Mouse (Mus musculus) yolk sac, embryonic 10.5 days (tissue): ENCODE measurements at regions not wholly inside any gene's neighbourhood (a gene's known extent, or its start where the extent isn't known, plus 50 kb on each side); places are given as distances from the start of the nearest gene placed in this dataset.

Source experiments
- DNase-seq: peaks from one replicate; pipeline ENCODE4 v3.0.0-alpha.2; 2017; ENCODE audit warnings: low spot score

GRCm38 (mm10) chr10:92333869-92334268, 388.4 kb downstream of the Nedd1 start:
- no peak for DNase-seq

GRCm38 (mm10) chr10:92333042-92333774, 389.0 kb downstream of the Nedd1 start:
- DNase-seq, result no peak

- no peak for DNase-seq
Measured at GRCm38 (mm10) chr10:92330150-92330549, 392.1 kb downstream of the Nedd1 start.

GRCm38 (mm10) chr10:92329661-92330060, 392.6 kb downstream of the Nedd1 start:
- DNase-seq, result no peak

- no peak for DNase-seq
Measured at GRCm38 (mm10) chr10:92325284-92325989, 396.8 kb downstream of the Nedd1 start.

- no peak for DNase-seq
Measured at GRCm38 (mm10) chr10:92314606-92315005, 407.6 kb downstream of the Nedd1 start.

- DNase-seq, result no peak
Measured at GRCm38 (mm10) chr10:92312278-92312677, 409.9 kb downstream of the Nedd1 start.

- DNase-seq, result no peak
Measured at GRCm38 (mm10) chr10:92308643-92309042, 413.6 kb downstream of the Nedd1 start.

GRCm38 (mm10) chr10:92307861-92308260, 414.4 kb downstream of the Nedd1 start:
- DNase-seq, result no peak

- no peak for DNase-seq
Measured at GRCm38 (mm10) chr10:92298693-92299092, 423.5 kb downstream of the Nedd1 start.

GRCm38 (mm10) chr10:92296837-92297236, 425.4 kb downstream of the Nedd1 start:
- DNase-seq, result no peak

- no peak for DNase-seq
Measured at GRCm38 (mm10) chr10:92296303-92296702, 425.9 kb downstream of the Nedd1 start.

- DNase-seq, result no peak
Measured at GRCm38 (mm10) chr10:92293261-92293660, 429.0 kb downstream of the Nedd1 start.

GRCm38 (mm10) chr10:92289230-92289629, 433.0 kb downstream of the Nedd1 start:
- no peak for DNase-seq

- DNase-seq, result no peak
Measured at GRCm38 (mm10) chr10:92284231-92284630, 438.0 kb downstream of the Nedd1 start.

GRCm38 (mm10) chr10:92277981-92278380, 444.2 kb downstream of the Nedd1 start:
- DNase-seq, result peak; percentile 71

- DNase-seq, result no peak
Measured at GRCm38 (mm10) chr10:92257815-92258214, 464.4 kb downstream of the Nedd1 start.

- no peak for DNase-seq
Measured at GRCm38 (mm10) chr10:92248648-92249047, 473.6 kb downstream of the Nedd1 start.

- no peak for DNase-seq
Measured at GRCm38 (mm10) chr10:92247449-92247805, 474.8 kb downstream of the Nedd1 start.

GRCm38 (mm10) chr10:92246785-92247448, 475.3 kb downstream of the Nedd1 start:
- no peak for DNase-seq

- no peak for DNase-seq
Measured at GRCm38 (mm10) chr10:92242714-92243440, 479.3 kb downstream of the Nedd1 start.

GRCm38 (mm10) chr10:92237881-92238280, 484.3 kb downstream of the Nedd1 start:
- DNase-seq, result no peak
